Mouse (Mus musculus) left cerebral cortex, adult 8-10 months (tissue): ENCODE measurements around the gene Ttc24. TPM values are rescaled to one million over a fixed set of nuclear protein-coding genes. Genes with fewer than 3 reads are reported as not detected.

Source experiments
- DNase-seq, 2 experiments: peaks; one replicate each; pipeline ENCODE4 v3.0.0; 2022; ENCODE audit warnings: low spot score in 2 of 2
- total RNA-seq, 4 experiments: library from RNA; stranded (reverse); gene quantifications; 2 replicates each; pipeline ENCODE4 v1.2.4; 2022

Ttc24 gene
- total RNA-seq, 4 experiments from 2014 or later, result not detected

DNA sequence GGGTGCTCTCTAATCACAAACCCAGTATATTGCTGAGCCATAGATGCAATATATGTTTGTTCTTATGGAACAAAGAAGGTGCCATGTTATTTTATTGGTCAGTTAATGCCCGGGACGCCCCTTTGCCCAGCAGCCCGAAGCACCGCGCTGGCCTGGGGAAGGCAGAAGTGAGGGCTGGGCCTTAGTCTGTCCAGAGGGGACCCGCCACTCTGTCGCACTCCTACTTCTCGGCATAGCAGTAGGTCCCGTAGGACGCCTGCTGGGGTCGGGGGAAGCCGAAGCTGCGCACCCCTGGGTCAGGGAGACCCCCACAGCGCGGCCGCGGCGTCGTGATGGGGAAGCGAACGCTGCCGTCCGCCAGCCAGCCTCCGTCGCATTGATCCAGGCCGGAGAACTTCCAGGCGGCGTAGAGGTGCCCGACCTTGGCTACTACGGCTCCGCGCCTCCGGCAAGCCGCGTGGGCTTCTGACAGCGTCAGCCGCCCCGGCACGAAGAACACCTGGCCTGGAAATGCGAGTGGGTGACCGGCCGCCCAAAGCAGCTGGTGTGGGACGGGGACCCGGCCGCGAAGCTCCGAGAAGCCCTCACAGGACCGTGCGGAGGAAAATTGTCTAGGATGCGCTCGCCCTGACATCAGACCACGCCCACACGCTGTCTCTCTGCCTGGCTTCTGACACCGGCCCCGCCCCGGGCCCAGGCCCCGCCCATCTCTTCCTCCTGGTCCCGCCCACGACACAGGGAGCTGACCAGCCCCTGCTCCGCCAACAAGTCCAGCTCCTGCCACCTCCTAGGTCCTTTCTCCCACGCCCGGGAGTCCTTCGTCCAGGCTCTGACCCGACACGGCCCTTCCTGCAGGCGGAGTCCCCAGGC, 55.5 kb downstream of the Ttc24 start:
- peak; percentile 61 to 82 for DNase-seq

Other genes starting within 250 kb of the Ttc24 start
- not detected for gene Sh2d2a, start 231.5 kb downstream of the Ttc24 start, total RNA-seq
- 10 to 100 TPM; 57.8 to 60.1 (median 58.8) TPM for gene Prcc, start 192.7 kb downstream of the Ttc24 start, total RNA-seq
- gene Hdgf, start 172.0 kb downstream of the Ttc24 start, total RNA-seq, result 100 to 1,000 TPM; 144 to 158 (median 146) TPM
- gene Mrpl24, start 158.8 kb downstream of the Ttc24 start, total RNA-seq, result 10 to 100 TPM; 49.9 to 59.6 (median 50.5) TPM
- gene Isg20l2, start 148.0 kb downstream of the Ttc24 start, total RNA-seq, result 10 to 100 TPM; 13.8 to 14.5 (median 14.1) TPM
- gene Rrnad1, start 147.6 kb downstream of the Ttc24 start, total RNA-seq, result 10 to 100 TPM; 17.4 to 23.4 (median 20.6) TPM
- 1 to 10 TPM; 4.9 to 6.5 (median 5.9) TPM for gene Crabp2, start 129.6 kb downstream of the Ttc24 start, total RNA-seq
- 1 to 10 TPM; 4.0 to 5.5 (median 5.2) TPM for gene Nes, start 107.2 kb downstream of the Ttc24 start, total RNA-seq
- 100 to 1,000 TPM; 230 to 238 (median 233) TPM for gene Bcan, start 78.1 kb downstream of the Ttc24 start, total RNA-seq
- 10 to 100 TPM; 23.0 to 35.7 (median 32.1) TPM for gene Hapln2, start 50.7 kb downstream of the Ttc24 start, total RNA-seq
- 10 to 100 TPM; 16.7 to 19.5 (median 18.1) TPM for gene Gpatch4, start 35.2 kb downstream of the Ttc24 start, total RNA-seq
- 10 to 100 TPM; 75.8 to 85.5 (median 78.9) TPM for gene Naxe, start 19.8 kb downstream of the Ttc24 start, total RNA-seq
- 1 to 10 TPM in 1 of 4 experiments, under 1 TPM in 3; 0.28 to 1.2 (median 0.61) TPM for gene Iqgap3, start 3.7 kb upstream of the Ttc24 start, total RNA-seq
- 100 to 1,000 TPM; 190 to 208 (median 194) TPM for gene Mef2d, start 64.1 kb upstream of the Ttc24 start, total RNA-seq
- gene Rhbg, start 176.4 kb upstream of the Ttc24 start, total RNA-seq, result not detected
- under 1 TPM in 1 of 4 experiments, not detected in 3; 0.61 TPM for gene Gm38392, start 208.9 kb upstream of the Ttc24 start, total RNA-seq
- gene Tsacc, start 218.7 kb upstream of the Ttc24 start, total RNA-seq, result 1 to 10 TPM; 3.1 to 6.6 (median 4.3) TPM
- 100 to 1,000 TPM; 166 to 184 (median 173) TPM for gene Cct3, start 218.8 kb upstream of the Ttc24 start, total RNA-seq
- gene Glmp, start 246.7 kb upstream of the Ttc24 start, total RNA-seq, result 100 to 1,000 TPM in 2 of 4 experiments, 10 to 100 TPM in 2; 97.4 to 106 (median 100) TPM